Mouse (Mus musculus): ENCODE measurements around the gene Gfer. TPM values are rescaled to one million over a fixed set of nuclear protein-coding genes. Genes with fewer than 3 reads are reported as not detected.

Gene Gfer
- total and polyA plus RNA-seq, 3 experiments, result 83.0 to 86.8 TPM; not detected in 1

DNA sequence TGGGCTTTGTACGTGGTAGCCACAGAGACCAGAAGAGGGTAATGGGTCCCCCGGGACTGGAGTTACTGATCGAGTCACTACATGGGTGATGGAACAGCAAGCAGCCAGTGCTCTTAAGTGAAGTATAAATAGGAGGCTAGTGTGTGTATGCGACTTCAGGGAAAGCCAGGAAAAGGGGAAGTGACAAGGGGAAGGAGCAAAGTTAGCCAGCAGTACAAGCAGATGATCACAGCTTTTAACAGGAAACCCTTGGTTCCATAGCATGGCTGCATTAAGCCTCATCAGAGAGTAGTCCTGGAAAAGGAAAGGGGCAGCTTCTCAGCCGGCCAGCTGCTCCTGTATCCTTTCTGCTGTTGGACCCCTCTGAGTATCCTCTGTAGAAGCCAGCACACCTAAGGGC lies 3.6 kb downstream of the Gfer start:
- Histone ChIP-seq H3K4me1 (ENCODE audit: control insufficient read depth in 1 of 2, insufficient read depth in 2 of 2, low read length in 2 of 2) (peaks cover 2 to 13% of the 10 kb centered on the region in 2 experiments; a peak in 2 of 4 replicates), H3K36me3 (ENCODE audit: control insufficient read depth in 1 of 2, insufficient read depth in 2 of 2, low read length in 2 of 2) (peaks cover 0 to 2% of the 10 kb centered on the region in 2 experiments; a peak in 1 of 4 replicates), H3K79me2 (ENCODE audit: control insufficient read depth, insufficient read depth, low read length, poor library complexity) (peaks cover 8% of the 10 kb centered on the region), H3K27ac (ENCODE audit: control insufficient read depth, low read depth, low read length) (no peak overlapping the region), H3K9ac (ENCODE audit: control insufficient read depth, low read depth, low read length, poor library complexity, severe bottlenecking) (no peak overlapping the region), H3K9me3 (replicated peaks; ENCODE audit: insufficient read depth, low read length) (no peaks in the 10 kb centered on the region), H3K27me3 (ENCODE audit: control insufficient read depth in 1 of 2, insufficient read depth in 2 of 2, low read length in 2 of 2) (no peaks in the 10 kb centered on the region), H3K4me3 (ENCODE audit: control insufficient read depth in 1 of 2, insufficient read depth in 1 of 2, low read depth in 2 of 2, low read length in 2 of 2) (no peak overlapping the region)
- peak; percentile 54 for DNase-seq (ENCODE audit: low read depth, low spot score)
- TF ChIP-seq ZMIZ1 (IDR thresholded peaks at IDR 0.05; ENCODE audit: low read depth, low read length) (no peak), GATA1 (IDR thresholded peaks at IDR 0.05; ENCODE audit: low read depth, low read length) (no peak), TCF12 (IDR thresholded peaks at IDR 0.05; ENCODE audit: low read depth, low read length) (no peak), MAFK (IDR thresholded peaks at IDR 0.05; ENCODE audit: borderline replicate concordance, low read depth, low read length) (no peak), USF2 (IDR thresholded peaks at IDR 0.05; ENCODE audit: borderline replicate concordance in 1 of 2, insufficient read depth in 1 of 2, low read depth in 1 of 2, low read length in 2 of 2) (no peak), MEF2A (IDR thresholded peaks at IDR 0.05; ENCODE audit: extremely low read depth, insufficient replicate concordance, low read depth, low read length, poor library complexity, severe bottlenecking) (no peak), USF1 (IDR thresholded peaks at IDR 0.05; ENCODE audit: low read depth, low read length) (no peak), MYC (IDR thresholded peaks at IDR 0.05; ENCODE audit: low read depth, low read length) (no peak)

DNA sequence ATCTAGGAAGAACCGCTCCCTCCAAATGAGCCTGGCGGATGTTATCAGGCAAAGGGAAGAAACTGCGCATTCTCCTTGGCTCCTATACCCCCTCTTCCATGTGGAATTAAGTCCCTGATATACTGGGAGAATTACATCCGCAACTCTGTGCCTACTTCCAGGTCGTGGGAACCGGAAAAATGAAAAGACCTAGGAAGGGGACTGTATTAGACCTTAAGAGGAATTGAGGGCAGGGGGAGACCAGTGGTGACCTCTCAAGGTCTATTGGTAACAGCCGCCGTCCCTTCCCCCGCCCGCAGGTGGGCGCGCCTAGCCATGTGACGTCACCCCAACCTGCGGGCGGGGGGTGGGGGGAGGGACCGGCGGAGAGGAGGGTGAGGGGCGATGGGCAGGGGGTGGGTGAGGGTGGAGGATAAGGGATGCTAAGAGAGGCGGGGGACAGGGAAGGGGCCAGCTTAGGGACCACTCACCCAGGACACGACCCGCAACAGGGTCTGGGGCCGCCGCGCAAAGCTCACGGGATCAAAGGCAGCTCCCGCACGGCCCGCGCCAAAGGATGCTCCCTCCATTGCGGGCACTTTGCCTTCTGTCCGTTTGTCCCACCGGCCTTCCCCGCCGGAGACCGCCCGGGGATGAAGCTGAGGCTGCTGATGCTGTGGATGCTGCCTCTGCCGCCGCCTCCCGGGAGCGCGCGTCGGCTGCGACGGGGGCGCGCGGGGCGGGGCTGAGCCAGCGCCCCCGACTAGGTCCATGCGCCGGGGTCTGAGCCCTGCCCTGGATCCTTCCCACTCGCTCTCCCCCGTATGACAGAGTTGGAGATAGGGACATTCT lies 6.5 kb downstream of the Gfer start, which contains the start of gene Syngr3:
Syngr3 (minus strand) TSS at position 705 of the 831 bp plus-strand sequence.
- H3K36me3 ChIP-seq (ENCODE audit: control insufficient read depth in 1 of 2, insufficient read depth in 2 of 2, low read length in 2 of 2), result peaks cover 0 to 3% of the 10 kb centered on the region in 2 experiments; a peak in 1 of 4 replicates
- no peak within 1 kb of the TSS for H3K27ac ChIP-seq (ENCODE audit: control insufficient read depth, low read depth, low read length)
- H3K27me3 ChIP-seq (ENCODE audit: control insufficient read depth in 1 of 2, insufficient read depth in 2 of 2, low read length in 2 of 2), result no peaks in the 10 kb centered on the region
- H3K9ac ChIP-seq (ENCODE audit: control insufficient read depth, low read depth, low read length, poor library complexity, severe bottlenecking), result no peak within 1 kb of the TSS
- H3K4me1 ChIP-seq (ENCODE audit: control insufficient read depth in 1 of 2, insufficient read depth in 2 of 2, low read length in 2 of 2), result peaks cover 0 to 16% of the 10 kb centered on the region in 2 experiments; a peak in 3 of 4 replicates
- H3K79me2 ChIP-seq (ENCODE audit: control insufficient read depth, insufficient read depth, low read length, poor library complexity), result no peaks in the 10 kb centered on the region
- TF ChIP-seq CTCF (IDR thresholded peaks at IDR 0.05 in 2 of 3, conservative IDR thresholded peaks at IDR 0.05 in 1 of 3; ENCODE audit: control insufficient read depth in 1 of 3, insufficient read depth in 1 of 3, low read depth in 2 of 3, low read length in 3 of 3, poor library complexity in 1 of 3, severe bottlenecking in 1 of 3), result no peak
- no peak for TF ChIP-seq MAFK (IDR thresholded peaks at IDR 0.05; ENCODE audit: borderline replicate concordance, low read depth, low read length)
- no peak for TF ChIP-seq ZC3H11A (IDR thresholded peaks at IDR 0.05; ENCODE audit: low read depth, low read length)
- TF ChIP-seq USF2 (IDR thresholded peaks at IDR 0.05; ENCODE audit: borderline replicate concordance in 1 of 2, insufficient read depth in 1 of 2, low read depth in 1 of 2, low read length in 2 of 2), result no peak
- TF ChIP-seq SMC3 (IDR thresholded peaks at IDR 0.05; ENCODE audit: low read depth, low read length), result no peak
- H3K4me3 ChIP-seq (ENCODE audit: control insufficient read depth in 1 of 2, insufficient read depth in 1 of 2, low read depth in 2 of 2, low read length in 2 of 2), result no peak within 1 kb of the TSS
- no peaks in the 10 kb centered on the region for H3K9me3 ChIP-seq (replicated peaks; ENCODE audit: insufficient read depth, low read length)
- no peak for DNase-seq (ENCODE audit: low read depth, low spot score)

Data from MEL (cell line).